Mouse (Mus musculus): ENCODE results near the gene Prpf18.

Prpf18 gene

DNA sequence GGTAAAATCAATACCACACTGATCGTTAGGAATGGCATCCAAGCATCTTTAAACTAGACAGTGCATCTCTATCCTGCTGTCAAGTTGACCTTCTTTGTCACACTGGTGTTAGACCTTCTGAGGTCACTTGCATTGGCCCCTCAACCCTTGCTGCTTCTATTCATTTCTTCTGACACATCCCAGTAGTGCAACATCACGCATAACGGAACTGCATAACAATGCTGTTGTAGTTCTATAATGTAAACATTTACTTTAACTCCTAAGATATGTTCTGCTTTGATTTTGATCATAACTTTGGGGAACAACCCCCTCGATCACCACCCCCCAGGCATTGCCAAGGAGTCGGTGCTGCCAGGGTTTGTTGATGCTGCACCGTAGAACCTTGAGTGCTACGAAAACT, 75.9 kb downstream of the Prpf18 start:
- DNase-seq (ENCODE audit: low spot score in 2 of 2) = no peak

DNA sequence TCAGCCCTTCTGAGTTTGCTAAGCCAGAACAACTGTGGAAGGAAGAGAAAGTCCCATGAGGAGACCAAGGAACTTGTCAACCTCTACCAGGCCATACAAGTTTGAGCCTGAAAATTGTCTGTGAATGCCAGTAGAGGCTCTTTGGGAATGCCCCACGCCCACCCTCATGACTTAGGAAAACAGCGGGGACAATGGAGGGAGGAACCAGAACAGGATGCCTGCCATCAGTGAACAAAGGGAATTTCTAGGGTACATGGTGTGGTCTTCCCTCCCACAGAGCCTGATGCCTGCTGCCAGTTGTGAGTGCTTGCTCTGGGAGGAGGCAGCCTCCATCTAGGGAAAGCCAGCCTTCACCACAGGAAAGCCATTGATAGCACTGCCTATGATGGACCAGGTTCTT, 76.8 kb downstream of the Prpf18 start:
- no peak for DNase-seq (ENCODE audit: low spot score in 2 of 2)

DNA sequence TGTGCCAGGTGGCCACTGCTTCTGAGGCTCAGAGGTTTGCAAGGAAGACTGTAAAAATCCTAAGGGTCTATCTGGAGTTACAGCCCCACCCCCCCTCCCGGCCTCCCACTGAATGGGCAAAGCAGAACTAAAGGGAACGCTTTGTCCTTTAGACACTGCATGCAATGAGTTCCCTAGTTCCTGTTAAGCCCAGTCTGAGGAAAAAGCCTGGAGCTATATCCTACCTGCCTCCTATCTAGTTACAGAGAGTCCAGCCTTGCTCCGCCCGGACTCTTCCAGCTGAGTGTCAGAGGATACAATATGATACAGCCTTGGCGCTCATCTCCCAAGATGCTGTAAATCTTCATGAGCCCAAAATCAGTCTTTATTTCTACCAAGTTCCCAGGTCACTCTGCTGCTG, 77.7 kb downstream of the Prpf18 start:
- DNase-seq (ENCODE audit: low spot score in 2 of 2) = no peak

DNA sequence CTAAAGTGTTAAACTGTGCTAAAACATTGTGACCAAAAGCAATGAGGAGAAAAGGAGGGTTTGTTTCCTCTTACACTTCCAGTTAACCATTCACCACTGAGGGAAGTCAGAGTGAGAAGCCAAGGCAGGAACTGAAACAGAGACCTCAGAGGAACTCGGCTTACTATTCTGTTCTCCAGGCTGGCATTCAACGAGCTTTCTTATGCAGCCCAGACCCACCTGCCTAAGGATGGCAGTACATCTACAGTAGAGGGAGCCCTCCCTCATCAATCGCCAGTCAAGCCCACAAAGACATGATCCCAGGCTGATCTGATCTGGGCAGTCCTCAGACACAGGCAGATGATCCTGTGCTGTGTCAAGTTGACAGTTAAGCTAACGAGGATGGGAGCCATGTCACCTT, 78.5 kb downstream of the Prpf18 start:
- no peak for DNase-seq (ENCODE audit: low spot score in 2 of 2)

DNA sequence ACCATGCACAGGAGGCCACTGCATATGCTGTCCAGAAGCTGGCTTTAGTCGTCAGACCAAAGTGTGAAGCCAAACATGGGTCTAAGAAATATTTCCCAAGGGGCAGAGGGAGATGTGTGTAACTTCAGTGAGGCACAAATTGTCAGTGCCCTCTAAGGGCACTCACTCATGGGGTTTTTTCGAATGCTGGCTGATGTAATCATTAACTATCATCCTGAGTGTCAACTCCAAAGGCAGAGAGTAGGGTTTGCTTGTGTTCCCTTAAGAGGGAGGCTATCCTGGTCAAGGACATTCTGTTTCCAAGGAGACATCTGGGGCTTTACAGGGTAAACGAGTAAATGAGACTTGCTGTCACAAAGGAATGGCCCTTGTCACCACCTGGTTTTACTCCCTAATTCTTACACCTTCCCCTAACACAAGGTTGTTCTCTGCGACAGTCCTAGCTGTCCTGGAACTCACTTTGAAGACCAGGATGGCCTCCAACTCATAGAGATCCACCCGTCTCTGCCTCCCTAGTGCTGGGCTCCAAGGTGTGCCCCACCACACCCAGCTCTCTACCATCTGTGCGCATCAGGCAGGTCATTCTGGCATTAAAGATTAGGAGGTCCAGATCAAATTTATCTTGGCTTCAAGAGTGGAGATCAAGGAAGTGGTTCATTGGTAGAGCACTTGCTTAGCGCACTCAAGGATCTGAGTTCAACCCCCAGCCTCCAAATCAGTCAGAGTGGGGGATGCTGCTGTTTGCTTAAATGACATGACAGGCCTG, 79.2 kb downstream of the Prpf18 start:
- DNase-seq (ENCODE audit: low spot score in 2 of 2) = no peak
